Mouse (Mus musculus) right cerebral cortex, adult 18-20 months (tissue): Measurements from ENCODE around the gene Pigv.
A peak's percentile ranks its signal among the peaks of the same experiment; 100 is the strongest.

Experiments
- DNase-seq: peaks from one replicate; pipeline ENCODE4 v3.0.0; 2022; ENCODE audit warnings: mixed read lengths

Pigv gene

DNA sequence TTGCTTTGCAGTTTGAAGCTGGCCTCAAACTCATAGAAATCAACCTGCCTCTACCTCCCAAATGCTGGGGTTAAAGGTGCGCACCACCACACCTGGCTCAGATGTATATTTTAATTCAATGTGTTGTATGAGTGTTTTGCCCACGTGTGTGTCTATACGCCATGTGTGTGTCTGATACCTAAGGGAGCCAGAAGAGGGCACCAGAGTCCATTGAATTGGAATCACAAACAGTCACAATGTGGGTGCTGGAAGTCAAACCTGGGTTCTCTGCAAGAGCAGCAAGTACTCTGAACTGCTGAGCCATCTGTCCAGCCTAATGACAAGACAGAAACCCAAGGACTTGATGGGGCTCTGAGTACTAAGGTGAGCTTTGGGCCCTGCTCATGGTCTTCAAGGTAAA lies 27.3 kb downstream of the Pigv start:
- no peak for DNase-seq

GRCm38 (mm10) chr4:133634043-133634410 lies 38.4 kb downstream of the Pigv start:
- no peak for DNase-seq

DNA sequence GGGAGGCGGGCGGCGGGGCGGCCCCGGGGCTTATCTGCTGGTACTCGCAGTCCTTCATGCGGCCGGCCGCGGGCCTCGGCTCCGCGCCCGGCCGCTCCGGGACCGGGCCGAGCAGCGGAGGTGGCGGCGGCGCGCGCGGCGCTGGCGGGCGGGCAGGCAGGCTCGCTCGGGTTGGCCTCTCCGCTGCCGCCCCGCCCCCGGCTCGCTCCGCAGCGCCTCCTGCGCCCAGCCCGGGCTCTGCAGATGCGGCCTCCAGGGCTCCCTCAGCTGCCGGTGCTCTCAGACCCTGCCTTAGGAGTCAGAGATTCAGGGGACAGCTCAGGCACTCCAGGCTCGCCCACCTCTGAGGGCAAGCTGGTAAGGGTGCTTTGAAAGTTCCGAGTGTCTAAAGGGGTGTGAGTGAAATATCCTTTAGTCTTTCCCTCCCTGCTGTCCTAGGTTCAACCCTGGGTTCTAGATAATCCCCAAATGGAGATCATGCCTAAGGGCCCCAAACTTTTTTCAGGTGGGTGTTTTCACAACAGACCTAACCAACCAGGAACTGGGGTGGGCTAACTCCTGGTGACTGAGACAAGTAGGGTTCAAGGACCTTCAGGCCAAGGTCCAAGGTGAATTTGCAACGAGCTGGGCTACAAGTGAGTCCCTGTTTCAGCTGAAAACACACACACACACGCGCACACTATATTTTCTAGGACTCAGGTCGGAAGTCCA lies 39.0 kb downstream of the Pigv start:
- DNase-seq: peak; percentile 87

DNA sequence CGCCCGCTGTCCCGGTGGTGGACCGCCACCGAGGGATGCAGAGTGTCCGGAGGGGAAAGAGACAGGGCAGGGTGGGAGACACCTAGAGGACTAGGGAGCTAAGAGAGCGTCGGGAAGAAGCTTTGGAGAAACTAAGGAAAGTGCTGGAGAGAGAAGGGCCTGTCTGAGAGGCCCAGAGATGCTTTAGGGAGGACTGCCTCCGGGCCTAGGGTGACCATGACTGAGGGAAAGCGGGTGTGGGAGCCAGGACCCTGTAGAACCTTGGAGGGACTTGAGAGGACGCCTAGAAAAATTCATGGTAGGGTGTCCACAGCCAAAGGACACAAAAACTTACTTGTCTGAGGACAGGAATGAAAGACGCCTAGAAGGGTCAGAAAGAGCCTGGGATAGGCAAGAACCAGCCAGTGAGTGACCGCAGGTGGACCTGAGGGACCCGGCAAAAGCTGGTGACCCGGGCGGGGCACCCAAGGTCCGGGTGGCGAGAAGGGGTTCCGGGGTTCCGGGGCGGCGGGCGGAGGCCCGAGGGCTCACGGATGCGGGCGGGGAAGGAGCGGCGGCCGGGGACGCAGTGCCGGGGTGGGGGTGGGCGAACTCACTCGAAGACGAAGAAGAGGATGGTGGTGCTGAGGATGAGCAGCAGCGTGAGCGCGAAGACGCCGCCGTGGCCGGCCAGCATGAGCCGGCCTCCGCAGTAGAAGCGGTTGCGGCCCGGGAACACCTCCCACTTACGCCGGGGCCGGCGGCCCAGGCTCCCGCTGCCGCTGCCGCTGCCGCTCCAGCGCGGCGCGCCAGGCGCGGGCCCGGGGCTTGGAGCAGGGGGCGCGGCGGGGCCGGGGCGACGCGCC lies 39.7 kb downstream of the Pigv start:
- DNase-seq: peak; percentile 51

- DNase-seq: no peak
These were observed 40.6 kb downstream of the Pigv start for GRCm38 (mm10) chr4:133631769-133632411.

DNA sequence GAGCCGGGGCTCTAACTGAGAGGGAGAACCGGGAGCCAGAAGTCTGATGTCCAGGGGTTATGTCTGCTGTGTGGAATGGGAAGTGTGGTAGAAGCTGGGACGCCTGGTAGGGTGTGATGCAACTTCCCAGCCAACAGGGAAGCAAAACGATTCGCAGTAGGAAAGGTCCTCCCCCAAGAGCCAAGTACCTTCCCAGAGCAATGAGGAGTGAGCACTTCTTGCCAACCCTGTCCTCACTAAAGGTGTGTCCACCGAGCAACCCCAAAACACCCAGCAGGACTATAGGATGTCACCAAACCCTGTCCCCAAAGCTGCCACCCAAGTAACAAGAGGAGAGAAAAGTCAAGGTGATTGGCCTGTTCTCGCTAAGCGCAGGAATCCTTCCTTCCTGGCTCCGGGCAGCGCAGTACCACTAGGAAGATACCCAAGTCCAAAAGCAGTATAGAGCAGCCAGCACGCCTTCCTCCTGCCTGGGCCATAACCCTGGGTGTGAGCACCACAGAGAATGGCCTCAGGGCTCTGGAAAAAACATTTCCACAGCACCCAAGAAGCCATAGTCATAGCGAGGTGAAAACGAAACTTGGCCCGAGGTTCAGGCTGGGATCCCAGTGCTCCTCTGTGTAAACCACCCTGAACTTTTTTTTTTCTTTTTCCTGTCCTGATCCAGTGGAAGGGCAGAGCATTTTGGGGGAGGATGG lies 41.2 kb downstream of the Pigv start:
- DNase-seq: no peak

DNA sequence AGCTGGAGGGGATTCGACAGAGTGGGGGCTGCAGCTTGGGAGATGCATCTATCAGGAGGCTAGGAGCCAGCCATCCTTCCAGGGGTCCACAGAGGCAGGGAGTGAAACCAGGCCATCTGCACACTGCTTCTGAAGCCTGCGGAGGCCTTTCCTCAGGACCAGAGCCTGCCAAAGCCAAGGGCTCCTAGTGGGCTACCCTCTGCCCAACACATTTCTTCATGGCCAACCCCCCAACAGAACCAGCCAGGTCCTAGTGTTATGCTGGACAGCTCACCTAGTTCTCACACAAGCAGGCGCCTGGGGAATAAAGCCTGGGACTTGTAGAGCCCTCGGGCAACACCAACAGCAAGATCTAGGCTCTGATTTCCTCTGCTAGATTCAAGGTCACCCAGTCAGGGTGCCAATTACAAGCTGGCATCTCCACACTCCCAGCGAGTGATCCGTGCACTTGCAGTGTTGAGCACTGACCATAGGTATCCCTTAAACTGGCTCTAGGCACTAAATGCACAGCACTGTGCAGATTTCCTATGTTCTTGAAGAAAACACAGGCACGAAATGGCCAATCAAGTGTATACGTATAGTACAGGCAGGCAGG lies 42.0 kb downstream of the Pigv start:
- DNase-seq: no peak

DNA sequence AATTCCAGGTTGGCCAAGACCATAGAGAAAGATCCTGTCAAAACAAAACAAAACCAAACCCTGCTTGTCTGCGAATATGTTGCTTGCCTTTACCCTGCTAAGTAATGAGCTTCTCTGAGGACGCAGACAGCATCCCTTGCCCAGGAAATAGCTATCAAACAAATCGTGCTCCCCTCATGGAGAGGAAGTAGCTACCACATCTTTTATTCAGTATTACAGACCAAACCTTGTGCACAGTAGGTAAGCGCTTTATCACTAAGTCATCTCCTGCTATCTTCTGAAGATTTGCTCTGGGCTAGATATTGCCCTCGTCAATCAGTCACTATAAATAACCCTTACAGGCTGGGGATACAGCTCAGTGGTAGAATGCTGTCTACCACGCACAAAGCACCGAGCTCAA lies 43.3 kb downstream of the Pigv start:
- no peak for DNase-seq

DNA sequence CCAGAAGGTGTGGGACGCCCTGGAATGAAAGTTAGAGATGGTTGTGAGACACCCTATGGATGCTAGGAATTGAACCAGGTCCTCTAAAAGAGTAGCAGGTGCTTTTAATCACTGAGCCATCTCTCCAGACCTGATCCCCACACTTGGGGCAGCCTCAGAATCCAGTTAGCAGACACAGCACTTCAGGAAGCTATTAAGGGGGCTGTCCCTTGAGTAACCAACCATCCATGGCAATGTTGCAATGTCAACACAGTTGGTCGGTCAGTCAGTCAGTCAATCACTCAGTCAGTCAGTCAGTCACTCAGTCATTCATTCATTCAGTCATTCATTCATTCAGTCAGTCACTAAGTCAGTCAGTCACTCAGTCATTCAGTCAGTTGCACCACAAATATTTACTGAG lies 43.9 kb downstream of the Pigv start:
- DNase-seq: no peak

- DNase-seq: no peak
These were observed 45.4 kb downstream of the Pigv start for GRCm38 (mm10) chr4:133627039-133627438.

DNA sequence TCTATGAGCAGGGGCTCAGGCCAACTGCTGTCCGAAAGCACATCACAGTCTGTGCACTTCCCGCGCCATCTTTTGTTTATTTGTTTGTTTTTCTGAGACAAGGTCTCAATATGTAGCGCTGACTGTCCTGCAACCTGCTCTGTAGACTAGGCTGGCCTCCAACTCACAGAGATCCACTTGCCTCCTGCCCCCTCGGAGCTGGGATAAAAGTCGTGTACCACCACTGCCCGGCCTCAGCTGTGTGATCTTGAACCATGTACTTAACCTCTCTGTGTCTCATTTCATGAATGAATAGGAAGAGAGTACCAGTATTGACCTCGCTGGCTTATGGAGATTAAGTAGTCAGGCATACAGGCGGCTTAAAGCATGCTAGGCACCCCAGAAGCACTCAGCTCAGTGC lies 45.8 kb downstream of the Pigv start:
- DNase-seq: no peak

DNA sequence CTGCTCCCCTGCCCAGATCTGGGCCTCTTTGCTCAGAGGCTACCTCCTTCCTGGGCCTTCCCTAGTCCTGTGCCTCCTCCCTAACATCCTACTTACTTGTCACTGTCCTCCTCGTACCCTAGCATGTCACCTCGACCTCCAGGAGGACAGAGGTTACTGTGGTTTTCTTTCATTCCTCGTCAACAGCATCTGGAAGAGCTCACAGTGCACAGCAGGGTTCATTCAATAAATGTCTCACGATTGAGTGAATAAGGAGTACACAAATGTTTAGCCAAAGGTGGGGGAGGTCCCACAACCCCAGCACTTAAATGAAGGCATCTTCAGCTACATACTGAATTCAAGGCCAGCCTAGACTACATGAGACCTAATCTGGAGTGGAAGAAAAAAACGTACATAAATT lies 46.2 kb downstream of the Pigv start:
- no peak for DNase-seq

DNA sequence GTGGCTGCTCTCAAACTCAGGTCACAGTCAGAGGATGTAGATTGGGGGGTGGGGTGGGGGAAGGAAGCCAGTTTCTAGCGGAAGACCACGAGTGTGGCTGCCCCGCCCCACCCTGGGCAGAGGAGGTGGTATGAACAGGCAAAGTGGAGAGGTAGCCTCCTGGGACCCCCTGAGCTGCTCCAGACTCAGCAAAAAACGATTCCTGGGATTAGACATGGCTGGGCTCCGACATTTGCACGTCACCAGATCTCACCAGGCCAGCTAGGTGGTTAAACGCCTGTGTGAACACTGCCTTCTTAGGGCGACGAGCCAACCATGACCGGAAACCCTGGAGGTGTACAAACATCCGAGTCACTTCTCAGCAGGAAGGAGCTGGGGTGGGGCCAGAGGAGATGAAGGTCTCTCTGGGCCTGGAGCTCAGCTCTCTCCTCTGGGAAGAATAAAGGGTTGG lies 46.8 kb downstream of the Pigv start:
- no peak for DNase-seq

- DNase-seq: no peak
These were observed 47.6 kb downstream of the Pigv start for GRCm38 (mm10) chr4:133624830-133625229.

DNA sequence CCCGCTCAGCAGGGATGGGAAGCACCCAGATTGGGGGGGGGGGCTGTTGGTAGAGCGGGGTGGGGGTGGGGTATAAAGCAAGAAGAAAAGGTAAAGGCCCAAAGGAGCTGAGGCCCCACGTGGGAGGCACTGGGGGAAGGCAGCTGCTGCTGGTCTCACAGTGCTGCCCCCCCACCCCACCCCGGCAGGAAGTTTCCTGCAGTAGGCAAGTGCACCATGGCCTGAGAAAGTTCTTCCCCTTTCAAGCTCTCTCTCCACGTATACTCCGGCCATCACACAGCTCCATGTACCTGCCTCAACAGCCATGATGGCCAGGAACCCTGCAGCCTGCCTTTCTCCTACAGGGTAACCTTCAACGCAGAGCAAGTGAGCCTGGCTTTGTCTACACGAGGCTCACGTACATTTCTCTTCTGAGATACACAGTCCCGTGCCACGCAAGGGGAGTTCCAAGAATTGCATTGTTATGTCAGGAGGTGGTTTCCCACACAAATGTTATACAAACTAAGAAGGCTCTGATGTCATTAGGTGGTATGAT lies 50.2 kb downstream of the Pigv start:
- no peak for DNase-seq

DNA sequence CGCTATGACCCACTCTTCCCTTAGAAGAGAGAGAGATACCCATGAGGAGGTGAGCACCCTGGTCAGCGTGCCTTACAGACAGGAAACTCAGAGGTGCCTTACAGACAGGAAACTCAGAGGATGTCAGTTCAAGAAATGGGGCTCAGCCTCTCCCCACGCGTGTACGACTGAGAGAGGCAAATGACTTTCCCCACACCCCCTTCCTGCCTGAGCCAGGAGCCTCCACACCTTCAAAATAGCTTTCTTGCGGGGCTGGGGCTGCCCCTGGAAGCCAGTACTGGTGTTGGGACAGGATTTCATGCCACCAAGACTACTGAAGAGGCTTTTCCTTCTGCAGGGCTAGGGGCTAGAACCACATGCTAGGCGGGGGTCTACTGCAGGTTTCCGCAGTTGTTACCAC lies 51.8 kb downstream of the Pigv start:
- no peak for DNase-seq

DNA sequence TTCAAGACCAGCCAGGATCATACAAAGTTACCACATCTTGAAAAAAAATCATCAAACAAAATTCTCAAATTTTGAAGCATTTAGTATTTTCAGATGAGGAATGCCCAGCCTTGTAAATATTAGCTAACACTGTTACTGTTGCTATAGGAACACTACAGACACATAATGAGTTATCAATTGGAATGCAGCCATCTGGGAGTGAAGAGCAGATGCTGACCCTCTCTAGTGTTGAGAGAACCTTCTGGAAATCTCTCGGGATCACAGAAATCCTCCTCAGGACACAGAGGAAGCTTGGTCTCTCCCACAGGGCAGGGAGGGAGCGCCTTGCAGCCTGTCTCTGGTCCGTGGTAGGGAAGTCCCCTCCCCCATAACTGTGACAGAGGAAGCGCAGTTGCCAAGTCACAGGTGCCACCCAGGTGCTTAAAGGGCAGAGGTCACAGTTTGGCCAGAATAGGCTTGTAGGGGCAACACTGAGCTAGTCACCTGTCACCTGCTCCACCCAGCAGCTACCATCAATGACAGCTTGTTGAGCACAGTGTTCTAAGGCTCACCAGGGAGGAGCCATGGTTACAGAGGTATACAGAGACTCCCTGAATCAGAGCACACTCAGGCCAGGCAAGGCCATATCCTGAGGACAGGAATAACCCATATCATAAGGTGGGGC lies 52.8 kb downstream of the Pigv start:
- DNase-seq: no peak

DNA sequence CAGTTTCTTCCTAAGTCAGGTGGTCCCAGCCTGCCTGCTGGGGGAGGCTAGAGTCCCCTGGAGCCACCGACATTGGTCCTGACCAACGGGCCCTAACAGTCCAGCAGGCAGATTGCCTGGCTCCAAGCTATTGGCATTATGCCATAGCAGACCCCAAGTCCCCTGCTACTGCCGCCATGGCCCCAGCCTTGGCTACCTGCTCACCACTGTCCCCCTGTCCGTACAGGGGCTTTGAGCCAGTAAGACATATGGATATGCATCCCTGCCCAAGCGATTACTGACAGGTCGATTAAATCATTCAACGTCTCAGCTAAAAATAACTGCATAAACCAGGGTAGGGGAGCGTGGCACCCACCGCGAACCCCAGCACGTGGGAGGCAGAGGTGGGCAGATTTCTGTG lies 54.5 kb downstream of the Pigv start:
- no peak for DNase-seq

GRCm38 (mm10) chr4:133615416-133615815 lies 57.0 kb downstream of the Pigv start:
- DNase-seq: no peak

DNA sequence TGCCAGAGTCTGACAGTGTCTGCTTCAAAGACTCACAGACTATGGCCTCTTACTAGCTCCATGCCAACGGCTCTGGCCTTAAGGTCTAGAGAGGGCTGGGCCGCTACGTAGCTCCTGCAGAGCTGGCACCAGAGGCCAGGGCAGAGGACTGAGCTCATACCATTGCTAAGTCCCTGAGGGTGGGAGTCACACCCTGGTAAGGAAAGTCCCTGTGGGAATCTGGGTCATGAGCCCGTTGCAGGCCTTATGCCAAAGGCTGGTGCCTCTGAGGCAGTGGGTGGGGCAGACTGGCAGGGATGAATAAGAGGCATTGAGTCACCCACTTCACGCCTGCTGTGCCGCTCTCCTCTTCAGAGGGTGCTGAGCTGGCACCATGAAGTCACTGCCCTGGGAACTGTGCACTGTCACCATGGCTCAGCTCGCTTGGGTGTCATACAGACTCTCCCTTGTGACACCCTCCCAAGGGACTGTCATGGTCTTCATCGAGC lies 58.1 kb downstream of the Pigv start:
- DNase-seq: peak; percentile 89

DNA sequence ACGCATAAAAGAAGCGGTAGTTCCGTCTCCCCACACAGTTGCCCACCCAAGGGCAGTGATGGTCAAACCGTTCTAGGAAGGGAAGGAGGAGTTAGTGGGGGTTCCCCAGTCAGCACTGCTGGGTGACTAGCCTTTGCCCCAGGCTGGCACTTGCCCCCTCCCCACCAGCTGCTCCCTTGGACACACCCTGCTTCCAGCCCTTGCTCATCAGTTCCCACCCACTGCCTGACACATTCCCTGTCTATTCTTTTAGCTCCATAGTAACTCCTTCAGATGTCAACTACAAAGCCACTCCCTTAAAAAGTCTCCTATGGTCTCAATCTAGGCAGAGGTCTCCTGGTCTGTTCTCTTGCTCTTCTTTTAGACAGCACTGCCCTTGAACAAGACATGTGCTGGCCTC lies 58.6 kb downstream of the Pigv start:
- peak; percentile 32 for DNase-seq

DNA sequence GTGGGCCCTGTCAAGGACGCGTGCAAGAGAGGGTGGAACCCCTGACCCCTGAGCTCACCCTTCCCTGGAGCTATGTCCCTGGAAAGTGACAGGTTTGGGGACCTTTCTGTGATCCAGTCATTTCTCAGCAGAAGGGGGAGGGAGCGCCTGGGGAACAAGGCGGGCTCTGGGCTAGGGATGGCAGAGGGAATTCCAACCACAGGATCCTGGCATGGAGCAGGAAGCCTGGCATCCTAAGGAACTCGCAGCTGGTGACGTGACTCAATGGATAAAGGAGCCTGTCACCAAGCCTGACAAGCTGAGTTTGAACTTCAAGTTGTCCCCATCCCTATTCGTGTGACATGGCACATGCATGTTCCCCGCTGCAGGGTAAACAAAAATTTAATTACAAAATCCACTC lies 59.4 kb downstream of the Pigv start:
- no peak for DNase-seq
